Mouse (Mus musculus) erythroblast, embryonic 14.5 days (primary cell): ENCODE data around the gene Spn. TPM values are rescaled to one million over a fixed set of nuclear protein-coding genes. Genes with fewer than 3 reads are reported as not detected.
A peak's percentile ranks its signal among the peaks of the same experiment; 100 is the strongest.
"Not testable (repeated sequence)": the region's sequence is repeated elsewhere in the genome, so short reads cannot be mapped to it uniquely, and the experiment has no call there.

Experiments
- H3K27me3 ChIP-seq: 2 replicates; pipeline ENCODE4 v1.6.1; 2012; ENCODE audit warnings: inconsistent platforms; ENCODE audit not compliant: control insufficient read depth
- H3K36me3 ChIP-seq: 2 replicates; pipeline ENCODE4 v1.6.1; 2012; ENCODE audit warnings: mild to moderate bottlenecking, inconsistent platforms; ENCODE audit not compliant: control insufficient read depth
- H3K4me1 ChIP-seq: 2 replicates; pipeline ENCODE4 v1.6.1; 2012; ENCODE audit warnings: inconsistent platforms; ENCODE audit not compliant: control insufficient read depth
- H3K4me3 ChIP-seq: replicated peaks from 2 replicates; pipeline ENCODE3; 2012; ENCODE audit warnings: moderate library complexity, mild to moderate bottlenecking, inconsistent platforms
- H3K9me3 ChIP-seq: 2 replicates; pipeline ENCODE4 v1.6.1; 2012; ENCODE audit warnings: low read length, inconsistent platforms, mixed read lengths; ENCODE audit not compliant: control insufficient read depth
- GATA1 ChIP-seq: IDR thresholded peaks from 2 replicates; pipeline ENCODE4 v1.6.1; 2012; ENCODE audit warnings: low read length, inconsistent platforms, mixed read lengths
- TAL1 ChIP-seq: IDR thresholded peaks from 3 replicates; pipeline ENCODE4 v1.6.1; 2012; ENCODE audit warnings: low read length, inconsistent platforms, mixed read lengths
- polyA plus RNA-seq: library from polyadenylated mRNA; stranded (reverse); fragments of >175 nt; gene quantifications from 2 replicates; pipeline ENCODE4 v1.2.3, GENCODE M21; 2012

Spn gene
- polyA plus RNA-seq: 0.52 and 0.83 TPM in 2 replicates

DNA sequence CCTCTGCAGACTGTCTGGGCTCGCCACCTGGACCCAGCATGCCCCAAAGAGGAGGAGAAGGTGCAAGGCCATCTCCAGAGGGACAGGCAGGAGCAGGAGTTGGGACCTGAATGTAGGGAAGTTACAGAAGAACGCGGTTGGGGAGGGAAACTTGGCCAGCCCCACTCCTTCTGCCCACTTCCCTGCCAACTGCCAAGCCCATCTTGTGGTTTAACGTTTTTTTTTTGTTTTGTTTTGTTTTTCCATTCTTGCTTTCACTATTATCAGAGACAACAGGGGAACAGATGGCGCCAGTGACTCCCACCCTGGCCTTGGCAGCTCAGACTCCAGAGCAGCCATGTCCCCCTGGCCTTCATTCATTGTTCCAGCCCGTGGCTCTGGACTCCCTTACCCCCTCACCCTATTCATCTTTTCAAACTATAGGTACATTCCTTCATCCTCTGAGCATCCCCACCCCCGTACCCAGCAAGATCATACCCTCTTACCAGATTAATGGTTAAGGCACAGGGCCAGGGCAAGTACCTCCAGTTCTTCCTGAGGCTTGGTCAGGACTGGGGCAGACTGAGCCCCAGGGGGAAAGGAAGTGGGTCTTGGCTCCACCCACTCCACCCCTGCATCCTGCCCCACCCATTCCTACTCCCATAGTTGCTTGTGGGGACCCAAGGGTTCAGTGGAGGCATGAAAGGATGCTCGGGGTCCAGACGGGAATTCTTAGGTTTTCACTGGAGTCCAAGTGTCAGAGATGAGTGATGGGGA lies at the start of gene Spn:
Gene Spn (minus strand): TSS at position 562 of the 756 bp plus-strand sequence.
- TF ChIP-seq TAL1 (no peak), GATA1 (no peak)
- Histone ChIP-seq H3K9me3 (no peaks in the 10 kb centered on the region), H3K4me1 (peaks cover 88% of the 10 kb centered on the region), H3K4me3 (peak within 1 kb of the TSS; percentile 61), H3K27me3 (no peaks in the 10 kb centered on the region), H3K36me3 (peaks cover 24% of the 10 kb centered on the region)

DNA sequence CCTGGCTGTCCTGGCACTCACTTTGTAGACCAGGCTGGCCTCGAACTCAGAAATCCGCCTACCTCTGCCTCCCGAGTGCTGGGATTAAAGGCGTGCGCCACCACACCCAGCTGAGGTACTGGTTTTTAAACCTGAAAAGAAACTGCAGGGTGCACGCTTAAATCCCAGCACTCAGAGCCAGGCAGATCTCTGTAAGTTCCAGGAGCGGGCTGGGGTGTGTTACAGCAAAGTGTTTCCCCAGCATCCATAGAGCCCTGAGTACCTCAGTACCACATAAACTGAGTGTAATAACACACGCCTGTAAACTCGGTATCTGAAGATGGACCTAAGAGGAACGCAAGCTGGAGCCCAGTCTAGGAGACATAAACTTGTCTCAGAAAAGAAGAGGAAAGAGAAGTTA lies 49.7 kb upstream of the Spn start:
- Histone ChIP-seq H3K4me3 (no peak overlapping the region), H3K4me1 (peaks cover 42% of the 10 kb centered on the region), H3K9me3 (no peaks in the 10 kb centered on the region), H3K36me3 (peaks cover 24% of the 10 kb centered on the region), H3K27me3 (no peaks in the 10 kb centered on the region)
- TF ChIP-seq TAL1 (no peak), GATA1 (no peak)

DNA sequence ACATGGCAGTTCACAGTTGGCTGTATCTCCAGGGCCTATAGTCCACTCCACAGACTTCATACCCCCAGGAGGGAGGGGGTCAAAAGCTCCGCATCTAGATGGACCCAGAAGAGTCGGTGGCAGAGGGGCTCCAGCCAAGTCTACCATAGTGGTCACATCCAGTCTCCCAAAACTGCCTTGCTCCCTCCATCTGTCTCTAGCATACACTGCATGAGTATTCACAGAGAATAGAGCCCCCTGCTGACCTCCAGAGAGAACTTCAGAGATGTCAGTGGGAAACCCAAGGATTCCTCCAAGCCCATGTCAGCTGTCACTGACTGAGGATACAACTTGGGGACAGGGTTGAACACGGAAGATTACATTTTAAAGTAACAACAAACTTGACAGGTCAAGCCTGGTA lies 48.0 kb upstream of the Spn start:
- H3K27me3 ChIP-seq: no peaks in the 10 kb centered on the region
- H3K4me1 ChIP-seq: peaks cover 51% of the 10 kb centered on the region
- no peaks in the 10 kb centered on the region for H3K9me3 ChIP-seq
- TF ChIP-seq TAL1 (no peak), GATA1 (no peak)
- no peak overlapping the region for H3K4me3 ChIP-seq
- H3K36me3 ChIP-seq: peaks cover 7% of the 10 kb centered on the region

DNA sequence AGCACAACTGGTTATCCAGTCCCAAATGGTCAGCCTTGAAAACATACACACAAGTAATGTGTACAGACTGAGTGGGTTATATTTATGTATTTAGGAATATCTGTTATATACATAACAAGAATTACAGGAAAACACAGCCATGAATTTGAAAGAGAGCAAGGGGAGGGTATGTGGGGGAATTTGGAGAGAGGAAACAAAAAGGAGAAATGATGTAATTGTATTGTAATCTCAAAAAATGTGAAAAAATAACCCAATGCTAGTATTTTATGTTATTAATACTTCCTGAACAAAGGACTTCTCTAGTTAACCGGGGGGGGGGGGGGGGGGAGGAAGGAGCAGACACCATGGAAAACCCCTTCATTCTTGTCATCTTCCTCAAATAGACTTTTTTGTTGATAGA lies 47.1 kb upstream of the Spn start:
- Histone ChIP-seq H3K4me3 (no peak overlapping the region), H3K9me3 (no peaks in the 10 kb centered on the region), H3K27me3 (no peaks in the 10 kb centered on the region), H3K4me1 (peaks cover 55% of the 10 kb centered on the region), H3K36me3 (peaks cover 3% of the 10 kb centered on the region; the same call in 1 of the 2 replicates)
- TF ChIP-seq GATA1: no peak
- no peak for TF ChIP-seq TAL1

DNA sequence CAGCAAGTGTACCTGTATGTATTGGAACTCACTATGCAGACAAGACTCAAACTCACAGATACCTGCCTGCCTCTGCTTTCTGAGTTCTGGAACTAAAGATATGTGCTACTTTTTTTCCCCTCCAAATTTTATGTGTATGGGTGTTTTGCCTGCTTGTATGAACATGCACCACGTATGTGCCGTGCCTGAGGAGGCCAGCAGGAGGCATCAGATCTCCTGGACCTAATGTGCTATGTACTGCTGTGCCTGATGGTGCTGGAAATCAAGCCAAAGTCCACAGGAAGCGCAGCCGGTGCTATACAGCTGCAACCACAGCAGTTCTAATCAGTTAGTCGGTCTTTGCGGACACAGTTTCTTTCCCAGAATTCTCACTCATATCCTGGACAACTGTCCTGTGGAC lies 46.2 kb upstream of the Spn start:
- Histone ChIP-seq H3K27me3 (no peaks in the 10 kb centered on the region), H3K4me1 (peaks cover 51% of the 10 kb centered on the region), H3K9me3 (peaks cover 2% of the 10 kb centered on the region; the same call in 1 of the 2 replicates), H3K36me3 (no peaks in the 10 kb centered on the region), H3K4me3 (no peak overlapping the region)
- TF ChIP-seq TAL1 (no peak), GATA1 (no peak)

DNA sequence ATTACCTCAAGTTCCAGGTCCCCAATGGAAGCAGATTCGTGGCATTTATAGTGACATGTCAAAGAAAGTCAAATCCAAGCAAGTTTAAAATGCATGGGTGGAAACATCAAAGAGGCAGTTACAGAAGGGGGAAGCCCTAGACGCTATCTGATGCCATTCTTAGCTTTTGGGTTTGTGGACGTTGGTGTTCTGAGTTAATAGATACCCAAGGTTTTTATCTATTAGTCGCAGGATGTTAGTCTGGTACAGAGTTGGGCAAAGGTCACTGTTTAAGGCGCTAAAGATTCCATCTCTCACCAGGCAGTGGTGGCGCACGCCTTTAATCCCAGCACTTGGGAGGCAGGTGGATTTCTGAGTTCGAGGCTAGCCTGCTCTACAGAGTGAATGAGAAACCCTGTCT lies 45.7 kb upstream of the Spn start:
- TF ChIP-seq TAL1 (no peak; the same call in 2 of the 3 replicates), GATA1 (peak; percentile 43; the same call in 1 of the 2 replicates)
- H3K4me1 ChIP-seq: peaks cover 49% of the 10 kb centered on the region
- H3K36me3 ChIP-seq: no peaks in the 10 kb centered on the region

DNA sequence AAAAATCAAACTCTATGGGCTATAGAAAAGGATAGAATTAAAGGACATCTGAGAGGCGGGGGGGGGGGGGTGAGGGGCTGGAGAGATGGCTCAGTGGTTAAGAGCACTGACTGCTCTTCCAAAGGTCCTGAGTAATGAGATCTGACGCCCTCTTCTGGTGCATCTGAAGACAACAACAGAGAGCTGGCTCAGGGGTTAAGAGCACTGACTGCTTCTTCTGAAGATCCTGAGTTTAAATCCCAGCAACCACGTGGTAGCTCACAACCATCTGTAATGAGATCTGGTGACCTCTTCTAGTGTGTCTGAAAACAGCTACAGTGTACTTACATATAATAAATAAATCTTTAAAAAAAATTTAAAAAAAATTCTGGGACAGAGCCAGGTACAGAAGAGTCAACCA lies 44.1 kb upstream of the Spn start:
- H3K9me3 ChIP-seq, H3K36me3 ChIP-seq, H3K4me3 ChIP-seq, H3K27me3 ChIP-seq: not testable (repeated sequence)
- peaks cover 55% of the 10 kb centered on the region for H3K4me1 ChIP-seq

More for the DNA sequence above, 45.7 kb upstream of the Spn start:
- Histone ChIP-seq H3K27me3 (no peaks in the 10 kb centered on the region), H3K4me3 (no peak overlapping the region), H3K9me3 (peaks cover 2% of the 10 kb centered on the region; the same call in 1 of the 2 replicates)

DNA sequence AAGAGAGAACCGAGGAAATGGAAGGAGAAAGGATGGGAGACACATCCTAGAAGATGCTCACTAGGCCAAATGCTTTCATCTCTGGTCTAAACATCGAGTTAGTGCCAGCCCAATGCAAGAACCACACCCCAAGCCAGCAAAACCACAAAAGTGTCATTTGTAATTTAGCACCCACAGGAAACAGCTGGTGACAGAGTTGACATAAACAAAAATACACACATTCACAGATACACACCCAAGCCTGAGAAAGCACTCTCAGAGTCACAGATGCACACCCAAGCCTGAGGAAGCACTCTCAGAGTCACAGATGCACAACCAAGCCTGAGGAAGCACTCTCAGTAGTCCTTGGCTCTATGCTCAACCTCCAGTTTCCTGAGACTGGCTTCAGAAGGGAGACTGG lies 43.2 kb upstream of the Spn start:
- peaks cover 55% of the 10 kb centered on the region for H3K4me1 ChIP-seq
- no peaks in the 10 kb centered on the region for H3K27me3 ChIP-seq
- H3K4me3 ChIP-seq: no peak overlapping the region
- TF ChIP-seq GATA1 (no peak), TAL1 (no peak)
- H3K9me3 ChIP-seq: peaks cover 2% of the 10 kb centered on the region; the same call in 1 of the 2 replicates
- H3K36me3 ChIP-seq: no peaks in the 10 kb centered on the region

DNA sequence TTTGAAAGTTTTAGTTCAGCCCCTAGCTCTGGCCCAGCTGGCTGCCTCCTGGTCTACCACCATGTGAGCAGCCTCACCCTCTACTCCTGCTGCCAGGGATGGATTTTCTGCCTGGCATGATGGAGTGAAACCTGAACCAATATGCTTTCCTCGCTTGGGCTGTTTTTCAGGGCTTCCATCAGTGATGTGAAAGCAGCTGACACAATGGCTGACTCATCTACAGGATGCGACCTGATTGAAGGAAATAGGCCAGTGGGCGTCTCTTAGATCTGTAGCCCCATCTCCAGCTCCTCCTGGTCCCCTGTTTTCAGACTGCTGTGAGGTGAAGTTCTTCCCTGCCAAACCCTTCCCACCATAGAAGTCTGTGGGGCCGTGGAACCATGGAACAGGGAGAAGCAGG lies 39.3 kb upstream of the Spn start:
- no peaks in the 10 kb centered on the region for H3K36me3 ChIP-seq
- H3K9me3 ChIP-seq: peaks cover 2% of the 10 kb centered on the region
- TF ChIP-seq GATA1 (no peak), TAL1 (no peak)
- H3K4me3 ChIP-seq: no peak overlapping the region
- H3K27me3 ChIP-seq: no peaks in the 10 kb centered on the region
- peaks cover 26% of the 10 kb centered on the region for H3K4me1 ChIP-seq
